Mouse (Mus musculus): ENCODE measurements around the gene Shank2.

GRCm38 (mm10) chr7:144074718-144075117 lies 73.0 kb downstream of the Shank2 start:
- TF ChIP-seq CTCF (IDR thresholded peaks at IDR 0.05) (peak; percentile 81), EP300 (IDR thresholded peaks at IDR 0.05; ENCODE audit: insufficient read depth, low read depth, low read length) (no peak), POLR2A (IDR thresholded peaks at IDR 0.05; ENCODE audit: insufficient read depth, low read depth, low read length) (no peak)

Data from heart, adult 2 months (tissue).